Mouse (Mus musculus) layer of hippocampus, postnatal 36 days (tissue): ENCODE data around the gene Mfsd1. TPM values are rescaled to one million over a fixed set of nuclear protein-coding genes. Genes with fewer than 3 reads are reported as not detected.

Experiments
- DNase-seq, 2 experiments: peaks; one replicate each; pipeline ENCODE4 v3.0.0; 2022
- total RNA-seq, 2 experiments: library from RNA; stranded (reverse); gene quantifications; 2 replicates each; pipeline ENCODE4 v1.2.3; 2021

Mfsd1 gene
- total RNA-seq, 2 experiments from 2014 or later = 38.6 to 41.7 TPM

GRCm38 (mm10) chr3:67643135-67643534 lies 60.6 kb downstream of the Mfsd1 start:
- no peak for DNase-seq

GRCm38 (mm10) chr3:67645640-67646466 lies 63.3 kb downstream of the Mfsd1 start:
- DNase-seq = no peak

Other genes starting within 250 kb of the Mfsd1 start
- gene Mlf1, start 208.6 kb upstream of the Mfsd1 start, total RNA-seq = 1 to 10 TPM in 1 of 2 experiments, under 1 TPM in 1; 0.75 to 1.4 TPM
- gene Gm17402, start 207.6 kb upstream of the Mfsd1 start, total RNA-seq = not detected
- 10 to 100 TPM; 47.8 to 58.4 TPM for gene Gfm1, start 152.6 kb upstream of the Mfsd1 start, total RNA-seq
- gene Lxn, start 118.8 kb upstream of the Mfsd1 start, total RNA-seq = 10 to 100 TPM; 41.9 to 46.4 TPM
- 1 to 10 TPM; 1.3 to 1.5 TPM for gene Rarres1, start 67.2 kb upstream of the Mfsd1 start, total RNA-seq